Mouse (Mus musculus) cerebellum, postnatal 10 days (tissue): ENCODE measurements around the gene Atp1a1.

ENCODE experiments used
- DNase-seq, 2 experiments: peaks; one replicate each; pipeline ENCODE4 v3.0.0; 2021; ENCODE audit warnings: mixed read lengths in 2 of 2

Gene Atp1a1

GRCm38 (mm10) chr3:101592281-101593265, 11.9 kb downstream of the Atp1a1 start:
- DNase-seq: no peak

GRCm38 (mm10) chr3:101590380-101590779, 14.1 kb downstream of the Atp1a1 start:
- DNase-seq: no peak

- DNase-seq: no peak
These were observed 16.2 kb downstream of the Atp1a1 start for GRCm38 (mm10) chr3:101588299-101588698.

GRCm38 (mm10) chr3:101586794-101587193, 17.7 kb downstream of the Atp1a1 start:
- no peak for DNase-seq

GRCm38 (mm10) chr3:101578072-101578471, 26.4 kb downstream of the Atp1a1 start:
- no peak for DNase-seq

- peak; percentile 72 to 83 for DNase-seq
These were observed 27.1 kb downstream of the Atp1a1 start for GRCm38 (mm10) chr3:101577361-101577760.

GRCm38 (mm10) chr3:101575527-101576085, 28.9 kb downstream of the Atp1a1 start:
- no peak for DNase-seq

GRCm38 (mm10) chr3:101574463-101575193, 29.9 kb downstream of the Atp1a1 start:
- DNase-seq: no peak

GRCm38 (mm10) chr3:101572991-101573390, 31.5 kb downstream of the Atp1a1 start:
- DNase-seq: no peak

GRCm38 (mm10) chr3:101572174-101572626, 32.3 kb downstream of the Atp1a1 start:
- DNase-seq: peak; percentile 45 to 58

GRCm38 (mm10) chr3:101571515-101572130, 32.9 kb downstream of the Atp1a1 start:
- DNase-seq: peak; percentile 65 to 73

GRCm38 (mm10) chr3:101570747-101571514, 33.6 kb downstream of the Atp1a1 start:
- no peak for DNase-seq

GRCm38 (mm10) chr3:101570246-101570645, 34.2 kb downstream of the Atp1a1 start:
- DNase-seq: no peak

GRCm38 (mm10) chr3:101568627-101569026, 35.9 kb downstream of the Atp1a1 start:
- DNase-seq: no peak

GRCm38 (mm10) chr3:101564011-101564410, 40.5 kb downstream of the Atp1a1 start:
- DNase-seq: no peak

- no peak for DNase-seq
These were observed 41.8 kb downstream of the Atp1a1 start for GRCm38 (mm10) chr3:101562510-101563209.

- DNase-seq: no peak
These were observed 42.5 kb downstream of the Atp1a1 start for GRCm38 (mm10) chr3:101561948-101562347.

- DNase-seq: peak; percentile 63 to 74
These were observed 43.5 kb downstream of the Atp1a1 start for GRCm38 (mm10) chr3:101560841-101561522.

GRCm38 (mm10) chr3:101556712-101557111, 47.8 kb downstream of the Atp1a1 start:
- DNase-seq: no peak
